19 mouse cellular contexts compared by ENCODE assay signal in genomic region chr17:4133678-4134077, GRCm38 (mm10).
DNase-seq lines count a peak whose midpoint lies in the region; ATAC-seq lines count a peak whose summit lies in the region.
"Had no signal": no experiment of that assay in that cellular context is flagged by ENCODE, and none has a peak within 500 bp of the region (broad histone marks: within the 10 kb centered on the region; RNA-seq: fewer than 3 reads in every experiment).

No protein-coding gene starts in this region.

- ATAC-seq in heart, embryonic 12.5 days (ENCODE audit: insufficient number of reproducible peaks, low FRiP score), result no peak
- ATAC-seq in heart, embryonic 15.5 days (replicated peaks; ENCODE audit: insufficient number of reproducible peaks, insufficient read depth, low FRiP score, low read depth), result no peak
- ATAC-seq: activated CD4-positive, CD25-positive, alpha-beta regulatory T cell, adult 4 months; forebrain, embryonic 15.5 days; intestine, embryonic 15.5 days; Patski had no signal

- WGBS in heart, embryonic 12.5 days, result 42% methylated on average over 3 of the region's 3 CpGs
- WGBS in heart, embryonic 15.5 days, result 41% methylated on average over 3 of the region's 3 CpGs

- no peaks in the 10 kb centered on the region for H3K36me3 ChIP-seq in heart, embryonic 12.5 days
- H3K36me3 ChIP-seq in heart, embryonic 15.5 days, result no peaks in the 10 kb centered on the region
- H3K36me3 ChIP-seq: forebrain, embryonic 15.5 days; hindbrain, embryonic 10.5 days; intestine, embryonic 15.5 days had no signal

- peak; percentile 40 for DNase-seq in heart, adult 11 months
- DNase-seq in heart, adult 9 months (ENCODE audit: low spot score in 2 of 2), result peak; percentile 3 to 23
- DNase-seq in heart, postnatal 25 days (ENCODE audit: low spot score), result no peak
- no peak for DNase-seq in cerebellum, postnatal 4 days (ENCODE audit: low spot score in 2 of 2)
- no peak for DNase-seq in thymus, postnatal 36 days
- DNase-seq: adrenal gland, postnatal 14 days; cerebellum, adult 18-20 months; cerebellum, adult 9-11 months; cerebellum, postnatal 36 days; gastrocnemius, postnatal 10 days; kidney, adult 18-20 months had no signal

- H3K4me1 ChIP-seq in heart, embryonic 12.5 days (replicated peaks), result peaks cover 5% of the 10 kb centered on the region; the same call in 1 of the 2 replicates
- 0 out of 2 replicates have a peak, but pooled peaks cover 7% of the 10 kb centered on the region for H3K4me1 ChIP-seq in heart, embryonic 15.5 days (replicated peaks)
- H3K4me1 ChIP-seq: forebrain, embryonic 15.5 days; hindbrain, embryonic 10.5 days; intestine, embryonic 15.5 days had no signal

- H3K4me3 ChIP-seq in heart, embryonic 12.5 days, result no peak overlapping the region
- no peak overlapping the region for H3K4me3 ChIP-seq in heart, embryonic 15.5 days
- H3K4me3 ChIP-seq: forebrain, embryonic 15.5 days; hindbrain, embryonic 10.5 days; intestine, embryonic 15.5 days had no signal

- intact Hi-C loops in heart, postnatal 25 days (cut with DNase I), result no loop called here

- peaks cover 8% of the 10 kb centered on the region; the same call in 1 of the 2 replicates for H3K9me3 ChIP-seq in heart, embryonic 12.5 days (replicated peaks)
- H3K9me3 ChIP-seq in heart, embryonic 15.5 days (replicated peaks), result no peaks in the 10 kb centered on the region
- H3K9me3 ChIP-seq: forebrain, embryonic 15.5 days; hindbrain, embryonic 10.5 days; intestine, embryonic 15.5 days had no signal

- no peak overlapping the region for H3K27ac ChIP-seq in heart, embryonic 12.5 days (ENCODE audit: poor library complexity, severe bottlenecking)
- peak overlapping the region; percentile 64 for H3K27ac ChIP-seq in heart, embryonic 15.5 days
- H3K27ac ChIP-seq: forebrain, embryonic 15.5 days; hindbrain, embryonic 10.5 days; hindbrain, embryonic 14.5 days; intestine, embryonic 15.5 days had no signal

- no peaks in the 10 kb centered on the region for H3K27me3 ChIP-seq in heart, embryonic 12.5 days (replicated peaks)
- no peaks in the 10 kb centered on the region for H3K27me3 ChIP-seq in heart, embryonic 15.5 days
- H3K27me3 ChIP-seq: forebrain, embryonic 15.5 days; intestine, embryonic 15.5 days had no signal

- no peak overlapping the region for H3K4me2 ChIP-seq in heart, embryonic 12.5 days
- no peak overlapping the region for H3K4me2 ChIP-seq in heart, embryonic 15.5 days
- H3K4me2 ChIP-seq: forebrain, embryonic 15.5 days; hindbrain, embryonic 14.5 days; intestine, embryonic 15.5 days had no signal

- no peak overlapping the region for H3K9ac ChIP-seq in heart, embryonic 12.5 days
- no peak overlapping the region for H3K9ac ChIP-seq in heart, embryonic 15.5 days
- H3K9ac ChIP-seq: forebrain, embryonic 15.5 days; hindbrain, embryonic 14.5 days; intestine, embryonic 15.5 days had no signal

Comparison
In these comparisons a context has a peak if more than half of its experiments do, and no peak if none do; other contexts are left out.
1. DNase-seq: peak in heart, adult 11 months (single experiment) and heart, adult 9 months (2 of 2); none in heart, postnatal 25 days (single experiment), cerebellum, postnatal 4 days (0 of 2) and thymus, postnatal 36 days (0 of 2).